Mouse (Mus musculus): ENCODE data around the gene Ttc39d.
"Not testable (repeated sequence)": the region's sequence is repeated elsewhere in the genome, so short reads cannot be mapped to it uniquely, and the experiment has no call there.

Gene Ttc39d

GRCm38 (mm10) chr17:80193075-80193474, 14.2 kb upstream of the Ttc39d start:
- DNase-seq (ENCODE audit: low read depth, low spot score): peak; percentile 52

GRCm38 (mm10) chr17:80199160-80199778, 8.0 kb upstream of the Ttc39d start:
- no peak for DNase-seq (ENCODE audit: low read depth, low spot score)

GRCm38 (mm10) chr17:80205657-80206056, 1.6 kb upstream of the Ttc39d start:
- DNase-seq (ENCODE audit: low read depth, low spot score): no peak

DNA sequence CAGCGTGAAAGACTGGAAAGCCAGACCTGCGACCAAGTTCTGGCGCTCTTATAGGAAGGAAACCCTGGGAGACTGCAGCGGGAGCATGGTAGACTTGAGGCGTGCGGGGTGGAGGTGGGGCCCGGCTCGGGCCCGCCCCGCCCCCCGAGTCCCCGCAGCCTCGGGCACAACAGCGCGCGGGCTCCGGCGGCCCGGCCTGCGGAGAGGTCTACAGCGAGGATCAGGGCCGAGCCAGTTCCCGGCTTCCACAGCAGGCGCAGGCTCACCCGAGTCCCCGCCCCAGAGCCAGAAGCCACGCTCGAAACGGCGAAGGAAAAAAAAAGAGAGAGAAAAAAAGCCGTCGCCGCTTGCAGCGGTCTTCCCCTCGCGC, 974 bp upstream of the Ttc39d start:
- DNase-seq (ENCODE audit: low read depth, low spot score): no peak

- DNase-seq (ENCODE audit: low read depth, low spot score): not testable (repeated sequence)
These were observed 6.7 kb downstream of the Ttc39d start for GRCm38 (mm10) chr17:80213998-80214397.

DNA sequence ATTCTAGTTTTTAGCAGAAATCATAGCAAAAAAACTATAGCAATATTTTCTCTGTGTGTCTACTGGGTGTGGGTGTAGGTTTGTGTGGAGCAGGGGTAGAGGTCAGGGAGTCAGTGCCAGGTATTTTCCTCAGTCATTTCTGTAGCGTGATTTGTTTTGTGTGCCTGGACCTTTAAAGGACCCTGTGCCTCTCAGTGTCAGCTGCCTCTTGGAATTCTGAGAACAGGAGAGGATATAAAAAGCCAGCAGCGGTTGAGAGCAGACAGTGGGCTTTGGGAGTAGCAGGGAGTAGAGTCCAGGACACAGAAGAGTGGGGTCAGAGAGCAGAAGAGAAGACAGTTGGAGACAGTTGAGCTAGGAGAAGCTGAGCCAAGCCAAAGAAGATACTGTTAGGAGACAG, 12.9 kb downstream of the Ttc39d start:
- no peak for DNase-seq (ENCODE audit: low read depth, low spot score)

GRCm38 (mm10) chr17:80221202-80221601, 13.9 kb downstream of the Ttc39d start:
- DNase-seq (ENCODE audit: low read depth, low spot score): no peak

GRCm38 (mm10) chr17:80221890-80222628, 14.8 kb downstream of the Ttc39d start:
- peak; percentile 56 for DNase-seq (ENCODE audit: low read depth, low spot score)

DNA sequence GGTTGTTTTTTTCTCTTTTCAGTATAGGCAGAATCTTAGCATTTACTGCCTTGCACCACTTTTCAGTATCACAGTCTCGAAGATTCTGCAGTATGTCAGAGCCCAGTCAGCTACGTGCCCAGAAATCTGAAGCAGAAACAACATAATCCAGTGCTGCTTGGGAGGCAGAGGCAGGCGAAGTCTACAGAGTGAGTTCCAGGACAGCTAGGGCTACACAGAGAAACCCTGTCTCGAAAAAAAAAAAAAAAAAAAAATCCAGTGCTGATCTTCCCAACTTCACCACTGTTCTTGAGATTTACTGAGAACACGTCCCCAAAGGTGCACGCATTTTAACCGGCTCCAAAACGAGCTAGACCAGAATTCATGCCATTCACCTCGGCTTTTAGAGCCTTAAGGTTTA, 16.6 kb downstream of the Ttc39d start:
- DNase-seq (ENCODE audit: low read depth, low spot score): no peak

DNA sequence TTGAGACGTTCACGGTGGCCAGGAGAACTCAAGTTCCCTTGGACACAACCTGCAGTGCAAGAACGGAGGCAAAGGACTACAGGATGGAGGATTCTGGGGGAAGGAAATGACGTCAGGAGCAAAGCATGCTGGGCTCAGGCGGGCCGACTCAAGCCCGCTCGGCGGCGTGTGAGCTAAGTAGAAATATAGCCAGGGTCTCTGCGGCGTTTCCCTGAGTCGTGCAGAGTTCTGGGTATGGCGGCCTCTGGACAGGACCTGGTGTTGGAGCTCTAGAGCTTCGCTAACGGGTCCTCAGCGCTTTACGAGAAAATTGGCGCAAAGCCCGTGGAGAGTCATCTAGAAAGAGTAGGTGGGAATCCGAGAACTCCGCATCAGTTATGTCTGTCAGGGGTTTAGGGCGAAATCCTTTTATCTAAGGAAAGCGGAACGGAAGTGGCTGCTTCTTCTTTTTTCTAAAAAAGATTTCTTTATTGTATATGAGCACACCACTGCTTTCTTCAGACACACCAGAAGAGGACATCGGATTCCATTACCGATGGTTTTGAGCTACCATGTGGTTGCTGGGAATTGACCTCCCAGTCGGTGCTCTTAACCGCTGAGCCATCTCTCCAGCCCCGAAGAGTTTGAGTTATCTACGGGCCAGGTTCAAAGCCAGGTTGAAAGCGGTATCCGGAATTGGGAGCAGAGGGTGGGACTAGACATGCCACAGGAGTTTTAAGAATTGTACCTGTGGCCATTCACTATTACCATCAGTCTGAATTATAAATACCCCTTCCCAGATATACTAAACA, 17.3 kb downstream of the Ttc39d start, which contains the start of gene Gemin6:
Gemin6 (plus strand) TSS at position 116 of the 791 bp plus-strand sequence.
- DNase-seq (ENCODE audit: low read depth, low spot score): peak; percentile 93

- DNase-seq (ENCODE audit: low read depth, low spot score): not testable (repeated sequence)
These were observed 17.9 kb downstream of the Ttc39d start for GRCm38 (mm10) chr17:80225142-80225541.

GRCm38 (mm10) chr17:80229396-80229795, 22.1 kb downstream of the Ttc39d start:
- DNase-seq (ENCODE audit: low read depth, low spot score): no peak

DNA sequence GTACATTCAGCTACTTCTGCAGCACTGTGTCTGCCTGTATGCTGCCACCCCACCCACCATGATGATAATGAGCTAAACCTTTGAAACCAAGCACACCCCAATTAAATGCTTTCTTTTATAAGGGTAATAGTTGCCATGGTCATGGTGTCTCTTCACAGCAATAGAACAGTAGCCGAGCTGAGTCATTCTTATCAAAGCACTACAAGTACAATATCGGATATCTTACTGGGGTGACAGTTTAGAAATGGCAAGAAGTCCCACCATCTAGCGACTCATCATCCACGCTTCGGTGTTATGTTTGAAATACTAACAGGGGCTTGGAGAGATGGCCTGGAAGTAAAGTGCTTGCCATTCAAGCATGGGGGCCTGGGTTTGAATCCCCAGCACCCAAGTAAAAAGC, 26.6 kb downstream of the Ttc39d start:
- DNase-seq (ENCODE audit: low read depth, low spot score): peak; percentile 30

DNA sequence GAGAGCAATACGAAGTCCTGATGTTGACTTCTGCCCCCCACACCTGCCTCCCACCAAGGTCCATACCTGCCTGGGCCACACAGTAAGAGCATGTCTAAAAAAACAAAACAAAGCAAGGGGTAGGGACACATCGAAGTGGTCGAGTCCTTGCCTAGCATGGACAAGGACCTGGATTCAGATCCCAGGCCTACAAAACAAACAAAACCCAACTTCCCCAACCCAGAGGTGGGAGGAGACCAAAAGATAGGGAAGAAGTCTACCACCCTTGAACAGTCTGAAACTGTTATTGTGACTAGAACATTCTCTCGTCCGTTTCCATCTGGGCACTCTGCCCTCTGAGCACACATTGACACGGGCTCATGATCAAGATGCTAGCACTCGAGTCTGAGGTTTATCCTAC, 27.1 kb downstream of the Ttc39d start:
- peak; percentile 26 for DNase-seq (ENCODE audit: low read depth, low spot score)

- peak; percentile 26 for DNase-seq (ENCODE audit: low read depth, low spot score)
These were observed 28.2 kb downstream of the Ttc39d start for GRCm38 (mm10) chr17:80235477-80235876.

DNA sequence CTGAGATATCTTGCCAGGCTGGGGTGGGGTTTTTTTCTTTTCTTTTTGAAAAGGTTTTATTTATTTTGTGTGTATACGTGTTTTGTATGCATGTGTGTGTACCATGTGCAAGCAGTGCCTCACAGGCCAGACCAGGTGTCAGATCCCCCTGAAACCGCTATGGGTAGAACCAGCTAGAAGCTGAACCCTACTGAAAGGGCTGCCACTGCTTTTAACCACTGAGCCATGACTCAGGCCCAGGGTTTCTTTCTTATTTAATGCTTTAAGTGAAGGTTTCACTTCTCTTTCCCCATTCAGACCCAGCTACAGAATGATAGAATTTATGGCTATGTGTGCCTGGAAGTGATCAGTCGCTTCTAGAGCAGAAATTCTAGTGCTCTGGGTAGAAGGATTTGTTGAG, 29.5 kb downstream of the Ttc39d start:
- DNase-seq (ENCODE audit: low read depth, low spot score): peak; percentile 93

DNA sequence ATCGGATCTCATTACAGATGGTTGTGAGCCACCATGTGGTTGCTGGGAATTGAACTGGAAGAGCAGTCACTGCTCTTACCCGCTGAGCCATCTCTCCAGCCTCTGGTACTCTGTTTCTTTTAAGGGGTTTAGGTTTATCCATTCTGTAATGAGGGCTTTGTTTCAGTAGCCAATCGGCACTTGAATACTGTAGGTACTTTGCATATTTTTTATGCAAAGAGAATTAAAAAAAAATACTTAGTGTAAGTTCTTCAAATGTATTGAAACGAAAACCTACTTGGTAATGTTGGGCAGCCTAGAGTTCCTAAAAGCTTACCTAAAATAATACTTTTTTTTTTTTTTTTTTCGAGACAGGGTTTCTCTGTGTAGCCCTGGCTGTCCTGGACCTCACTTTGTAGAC, 30.2 kb downstream of the Ttc39d start:
- DNase-seq (ENCODE audit: low read depth, low spot score): peak; percentile 72

DNA sequence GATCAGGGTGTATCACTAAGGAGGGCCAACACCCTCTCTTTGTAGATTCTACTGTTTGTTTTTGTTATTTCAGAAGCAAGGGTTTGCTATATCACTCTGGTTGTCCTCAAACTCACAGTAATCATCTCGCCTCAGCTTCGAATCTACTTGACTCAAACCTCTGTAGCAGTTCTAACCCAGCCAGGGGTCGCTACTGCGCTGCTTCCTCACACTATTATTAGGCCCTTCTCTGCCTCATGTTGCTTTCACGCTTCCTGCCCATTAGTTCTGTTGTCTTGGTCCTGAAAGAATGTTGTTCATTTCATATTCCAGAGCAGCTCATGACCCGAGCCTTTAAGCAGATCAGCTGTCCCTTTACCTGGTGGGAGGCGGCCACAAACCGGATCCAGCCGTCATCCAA, 34.3 kb downstream of the Ttc39d start:
- DNase-seq (ENCODE audit: low read depth, low spot score): no peak

DNA sequence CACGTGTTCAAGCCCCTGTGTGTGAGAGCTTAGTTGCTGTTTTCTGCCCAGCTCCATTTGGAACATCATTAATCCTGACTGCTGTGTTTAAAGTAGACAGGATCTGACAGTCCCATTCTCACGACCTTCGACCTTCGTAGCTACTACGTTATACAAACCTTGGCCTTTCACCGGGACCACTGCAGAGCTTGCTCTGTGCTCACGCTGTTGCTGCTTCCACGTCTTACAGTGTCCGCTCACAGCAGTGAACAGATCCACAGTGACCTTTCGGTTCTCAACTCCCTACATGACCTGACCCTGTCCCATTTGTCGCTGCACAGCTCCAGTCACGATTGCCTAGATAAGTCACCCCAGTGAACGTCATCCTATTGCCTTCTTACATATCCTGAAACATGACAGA, 35.9 kb downstream of the Ttc39d start:
- DNase-seq (ENCODE audit: low read depth, low spot score): no peak

- DNase-seq (ENCODE audit: low read depth, low spot score): peak; percentile 46
These were observed 45.7 kb downstream of the Ttc39d start for GRCm38 (mm10) chr17:80252757-80253525.

GRCm38 (mm10) chr17:80254421-80254820, 47.2 kb downstream of the Ttc39d start:
- DNase-seq (ENCODE audit: low read depth, low spot score): no peak

DNA sequence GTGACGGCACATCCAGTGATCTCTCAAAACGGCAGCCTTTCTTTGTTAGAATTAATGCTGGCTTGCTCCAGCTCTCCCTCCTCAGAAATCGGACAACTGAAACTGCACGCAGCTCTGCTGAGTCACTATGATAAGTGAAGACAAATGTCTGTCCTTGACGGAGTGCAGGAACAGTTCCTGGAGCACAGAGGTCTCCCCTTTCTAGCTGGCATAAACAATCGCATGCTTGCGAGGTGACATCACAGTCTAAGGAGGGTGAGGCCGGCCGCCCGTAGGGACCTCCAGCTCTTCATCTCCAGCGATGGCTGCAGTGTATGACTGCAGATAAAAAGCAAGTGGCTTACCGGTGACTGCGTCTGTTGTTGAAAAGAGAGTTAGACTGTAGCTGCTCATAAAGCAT, 47.9 kb downstream of the Ttc39d start:
- no peak for DNase-seq (ENCODE audit: low read depth, low spot score)

All from A20 (cell line).